Comparison of ENCODE assay signal across 16 mouse cellular contexts in the genomic region with DNA sequence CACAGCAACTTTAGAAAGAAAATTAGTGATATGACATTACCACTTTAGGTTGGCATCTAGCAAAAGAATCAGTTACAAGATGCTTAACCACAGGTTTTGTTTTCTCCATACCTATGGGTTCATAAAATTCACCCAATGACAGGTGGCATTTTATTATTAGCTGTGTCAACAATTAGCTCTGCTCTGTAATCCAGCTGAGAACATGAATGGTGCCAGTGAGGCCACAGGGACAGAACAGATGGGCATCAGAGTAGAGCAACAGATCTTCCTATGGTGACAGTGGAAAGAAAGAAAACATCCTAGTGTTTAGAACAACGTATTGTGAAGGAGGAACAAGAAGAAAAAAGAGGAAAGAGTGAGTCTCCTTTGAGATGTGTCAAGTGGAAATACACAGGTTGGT.
DNase-seq lines count a peak whose midpoint lies in the region.
"Had no signal": no experiment of that assay in that cellular context is flagged by ENCODE, and none has a peak within 500 bp of the region (broad histone marks: within the 10 kb centered on the region; RNA-seq: fewer than 3 reads in every experiment).

No protein-coding gene starts in this region.

- DNase-seq in cerebellum, adult 9-10 months, result peak; percentile 31
- no peak for DNase-seq in cerebellum, adult 11 months
- DNase-seq in cerebellum, adult 9-11 months, result peak; percentile 22
- peak; percentile 4 to 38 for DNase-seq in cerebellum, postnatal 14 days
- no peak for DNase-seq in retina, postnatal 1 day
- DNase-seq in spleen, postnatal 10 days (ENCODE audit: low spot score in 2 of 2), result no peak
- DNase-seq: adrenal gland, adult 8-10 months; adrenal gland, postnatal 25 days; embryo, embryonic 11 days; gastrocnemius, postnatal 10 days; gastrocnemius, postnatal 36 days; heart, adult 2 months; heart, postnatal 14 days; heart, postnatal 4 days; kidney, adult 11 months; kidney, adult 8-10 months had no signal

Comparison
In these comparisons a context has a peak if more than half of its experiments do, and no peak if none do; other contexts are left out.
1. DNase-seq: peak in cerebellum, adult 9-10 months (single experiment), cerebellum, adult 9-11 months (single experiment) and cerebellum, postnatal 14 days (2 of 2); none in cerebellum, adult 11 months (single experiment), retina, postnatal 1 day (single experiment) and spleen, postnatal 10 days (0 of 2).